Mouse (Mus musculus) brain, embryonic 14.5 days (tissue): ENCODE data around the gene N4bp3.

Experiments
- CTCF ChIP-seq: fragments of 200-500 bp; IDR thresholded peaks from 2 replicates; pipeline ENCODE4 v1.5.1; 2012; ENCODE audit warnings: inconsistent platforms, mild to moderate bottlenecking, moderate library complexity, borderline replicate concordance; ENCODE audit not compliant: insufficient read depth, insufficient read length; ENCODE audit errors: extremely low read depth
- POLR2A ChIP-seq: fragments of 200-500 bp; IDR thresholded peaks from 2 replicates; pipeline ENCODE4 v1.6.1; 2012; ENCODE audit warnings: mild to moderate bottlenecking, inconsistent platforms, borderline replicate concordance; ENCODE audit not compliant: poor library complexity, insufficient read depth, insufficient read length, severe bottlenecking; ENCODE audit errors: extremely low read depth

DNA sequence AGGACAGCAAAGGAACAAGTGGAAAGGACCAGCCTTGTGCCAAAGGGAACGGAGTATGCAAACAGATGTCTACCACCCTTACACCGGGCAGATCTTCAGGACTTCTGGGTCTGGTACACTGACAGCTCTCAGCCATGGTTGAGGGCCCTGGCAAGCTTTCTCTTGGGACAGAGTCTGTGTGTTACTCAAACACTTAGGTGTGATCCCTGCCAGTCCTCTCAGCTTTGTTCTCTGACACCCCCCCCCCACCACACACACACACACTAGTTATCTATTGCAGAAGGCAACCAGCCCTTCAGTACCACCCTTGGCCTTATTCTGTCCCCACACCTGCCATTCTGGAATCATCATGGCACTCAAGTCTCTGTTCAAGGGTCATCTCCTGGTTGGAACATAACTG is 28.9 kb downstream of the N4bp3 start:
- no peak for TF ChIP-seq CTCF
- no peak for TF ChIP-seq POLR2A
